Mouse (Mus musculus) thymus, postnatal 36 days (tissue): ENCODE results near the gene Ccdc141.

Experiments used
- DNase-seq, 2 experiments: peaks; one replicate each; pipeline ENCODE4 v3.0.0; 2022; ENCODE audit warnings: mixed read lengths in 2 of 2

The Ccdc141 gene

GRCm38 (mm10) chr2:76970669-76971068 lies 199.8 kb downstream of the Ccdc141 start:
- DNase-seq, result no peak

GRCm38 (mm10) chr2:76970204-76970603 lies 200.2 kb downstream of the Ccdc141 start:
- DNase-seq, result no peak

- no peak for DNase-seq
These were observed 200.8 kb downstream of the Ccdc141 start for GRCm38 (mm10) chr2:76969637-76970036.

GRCm38 (mm10) chr2:76968919-76969318 lies 201.5 kb downstream of the Ccdc141 start:
- DNase-seq, result peak; percentile 26 to 34

- DNase-seq, result no peak
These were observed 203.9 kb downstream of the Ccdc141 start for GRCm38 (mm10) chr2:76966582-76966981.

GRCm38 (mm10) chr2:76966013-76966412 lies 204.4 kb downstream of the Ccdc141 start:
- no peak for DNase-seq

GRCm38 (mm10) chr2:76965542-76965941 lies 204.9 kb downstream of the Ccdc141 start:
- no peak for DNase-seq

GRCm38 (mm10) chr2:76962045-76962432 lies 208.4 kb downstream of the Ccdc141 start:
- no peak for DNase-seq

GRCm38 (mm10) chr2:76961420-76962044 lies 208.9 kb downstream of the Ccdc141 start:
- no peak for DNase-seq
